Mouse (Mus musculus) intestine, embryonic 15.5 days (tissue): ENCODE data around the gene Rsad1. TPM values are rescaled to one million over a fixed set of nuclear protein-coding genes. Genes with fewer than 3 reads are reported as not detected.

Experiments
- ATAC-seq: fragments of 200-750 bp; cut with Nextera tagmentation; 2 replicates; pipeline ENCODE4 v1.8.0; 2017; ENCODE audit warnings: moderate TSS enrichment, moderate library complexity
- H3K27ac ChIP-seq: fragments of 300-500 bp; sonication (generic); 2 replicates; pipeline ENCODE4 v1.5.1; 2015; ENCODE audit warnings: mild to moderate bottlenecking, inconsistent platforms
- H3K27me3 ChIP-seq: fragments of 300-500 bp; sonication (generic); replicated peaks from 2 replicates; pipeline ENCODE4 v1.6.1; 2015; ENCODE audit warnings: inconsistent platforms
- H3K36me3 ChIP-seq: fragments of 300-500 bp; sonication (generic); 2 replicates; pipeline ENCODE4 v1.6.1; 2015; ENCODE audit warnings: inconsistent platforms
- H3K4me1 ChIP-seq: fragments of 300-500 bp; sonication (generic); replicated peaks from 2 replicates; pipeline ENCODE4 v1.6.1; 2015; ENCODE audit warnings: inconsistent platforms
- H3K4me2 ChIP-seq: fragments of 300-500 bp; sonication (generic); replicated peaks from 2 replicates; pipeline ENCODE4 v1.6.1; 2015; ENCODE audit warnings: mild to moderate bottlenecking, inconsistent platforms
- H3K4me3 ChIP-seq: fragments of 300-500 bp; sonication (generic); replicated peaks from 2 replicates; pipeline ENCODE4 v1.5.1; 2015; ENCODE audit warnings: inconsistent platforms
- H3K9ac ChIP-seq: fragments of 300-500 bp; sonication (generic); 2 replicates; pipeline ENCODE4 v1.6.1; 2015; ENCODE audit warnings: inconsistent platforms
- H3K9me3 ChIP-seq: fragments of 300-500 bp; sonication (generic); 2 replicates; pipeline ENCODE4 v1.6.1; 2016; ENCODE audit warnings: inconsistent platforms
- WGBS: fragments of 180-500 bp; shearing (Covaris S2); methylation state at CpG from one replicate; pipeline ENCODE4 v1.1.7; 2015; 5-methylcytosine and 5-hydroxymethylcytosine counted together
- polyA plus RNA-seq: library from polyadenylated mRNA; unstranded; fragments of >200 nt; fragmentation: Nextera tagmentation; extraction: Ambion mirVana; gene quantifications from 2 replicates; pipeline ENCODE4 v1.2.1, GENCODE M21; 2015

The Rsad1 gene
- polyA plus RNA-seq, 1 experiment from 2014 or later = 2.8 TPM

- no peak for ATAC-seq
- Histone ChIP-seq H3K4me3 (no peak overlapping the region), H3K27me3 (peaks cover 8% of the 10 kb centered on the region; the same call in 1 of the 2 replicates), H3K9me3 (no peaks in the 10 kb centered on the region), H3K4me1 (peaks cover 23% of the 10 kb centered on the region), H3K9ac (no peak overlapping the region), H3K27ac (no peak overlapping the region), H3K4me2 (no peak overlapping the region), H3K36me3 (no peaks in the 10 kb centered on the region)
- 86% methylated on average over 7 of the region's 7 CpGs for WGBS
Measured at GRCm38 (mm10) chr11:94567326-94567725, 18.3 kb upstream of the Rsad1 start.

- Histone ChIP-seq H3K9me3 (no peaks in the 10 kb centered on the region), H3K36me3 (no peaks in the 10 kb centered on the region), H3K4me1 (peaks cover 23% of the 10 kb centered on the region), H3K4me3 (no peak overlapping the region), H3K27ac (no peak overlapping the region), H3K9ac (no peak overlapping the region), H3K4me2 (no peak overlapping the region), H3K27me3 (peaks cover 8% of the 10 kb centered on the region; the same call in 1 of the 2 replicates)
- ATAC-seq = no peak
- WGBS = 47% methylated on average over 6 of the region's 6 CpGs
Measured at GRCm38 (mm10) chr11:94566534-94566933, 17.5 kb upstream of the Rsad1 start.

- no peaks in the 10 kb centered on the region for H3K36me3 ChIP-seq
- peak overlapping the region; percentile 31; the same call in 1 of the 2 replicates for H3K9ac ChIP-seq
- peaks cover 23% of the 10 kb centered on the region for H3K4me1 ChIP-seq
- H3K9me3 ChIP-seq = no peaks in the 10 kb centered on the region
- peak overlapping the region; percentile 15; the same call in 1 of the 2 replicates for H3K4me3 ChIP-seq
- WGBS = 23% methylated on average over 16 of the region's 16 CpGs
- peaks cover 8% of the 10 kb centered on the region; the same call in 1 of the 2 replicates for H3K27me3 ChIP-seq
- no peak overlapping the region for H3K27ac ChIP-seq
- ATAC-seq = peak; percentile 58
- peak overlapping the region; percentile 55 for H3K4me2 ChIP-seq
Measured at GRCm38 (mm10) chr11:94565151-94565479, 16.1 kb upstream of the Rsad1 start.

- H3K4me1 ChIP-seq = peaks cover 23% of the 10 kb centered on the region
- no peaks in the 10 kb centered on the region for H3K9me3 ChIP-seq
- ATAC-seq = peak; percentile 69
- H3K27me3 ChIP-seq = peaks cover 8% of the 10 kb centered on the region; the same call in 1 of the 2 replicates
- H3K27ac ChIP-seq = no peak within 1 kb of the TSS
- WGBS = 11% methylated on average over 35 of the region's 35 CpGs
- peak within 1 kb of the TSS; percentile 31 for H3K9ac ChIP-seq
- no peaks in the 10 kb centered on the region for H3K36me3 ChIP-seq
- peak within 1 kb of the TSS; percentile 15 for H3K4me3 ChIP-seq
- peak within 1 kb of the TSS; percentile 55 for H3K4me2 ChIP-seq
Measured at GRCm38 (mm10) chr11:94564437-94565150, 15.5 kb upstream of the Rsad1 start, which contains the start of gene Chad. Chad (plus strand) TSS chr11:94565047.

GRCm38 (mm10) chr11:94563821-94564220 is 14.8 kb upstream of the Rsad1 start:
- no peak overlapping the region; the same call in 1 of the 2 replicates for H3K4me3 ChIP-seq
- peak overlapping the region; percentile 55 for H3K4me2 ChIP-seq
- ATAC-seq = peak; percentile 27; the same call in 1 of the 2 replicates
- H3K27ac ChIP-seq = no peak overlapping the region
- no peaks in the 10 kb centered on the region for H3K36me3 ChIP-seq
- 63% methylated on average over 5 of the region's 5 CpGs for WGBS
- no peaks in the 10 kb centered on the region for H3K9me3 ChIP-seq
- peaks cover 23% of the 10 kb centered on the region for H3K4me1 ChIP-seq
- H3K9ac ChIP-seq = no peak overlapping the region
- H3K27me3 ChIP-seq = peaks cover 8% of the 10 kb centered on the region; the same call in 1 of the 2 replicates

- Histone ChIP-seq H3K36me3 (no peaks in the 10 kb centered on the region), H3K4me2 (no peak overlapping the region), H3K9me3 (no peaks in the 10 kb centered on the region), H3K27me3 (peaks cover 8% of the 10 kb centered on the region; the same call in 1 of the 2 replicates), H3K9ac (no peak overlapping the region), H3K27ac (no peak overlapping the region), H3K4me1 (peaks cover 23% of the 10 kb centered on the region), H3K4me3 (no peak overlapping the region)
- no peak for ATAC-seq
- WGBS = 91% methylated on average over 5 of the region's 5 CpGs
Measured at GRCm38 (mm10) chr11:94563383-94563782, 14.3 kb upstream of the Rsad1 start.

GRCm38 (mm10) chr11:94558226-94558625 is 9.2 kb upstream of the Rsad1 start:
- WGBS = 60% methylated on average over 3 of the region's 3 CpGs
- no peak for ATAC-seq
- H3K27ac ChIP-seq = no peak overlapping the region

GRCm38 (mm10) chr11:94550442-94550744 is 1.3 kb upstream of the Rsad1 start:
- ATAC-seq = no peak
- Histone ChIP-seq H3K36me3 (no peaks in the 10 kb centered on the region), H3K4me2 (no peak overlapping the region), H3K4me3 (no peak overlapping the region), H3K27ac (no peak overlapping the region), H3K9me3 (no peaks in the 10 kb centered on the region), H3K27me3 (no peaks in the 10 kb centered on the region), H3K9ac (no peak overlapping the region), H3K4me1 (peaks cover 13% of the 10 kb centered on the region)
- WGBS = 76% methylated on average over 5 of the region's 5 CpGs

More at GRCm38 (mm10) chr11:94558226-94558625, 9.2 kb upstream of the Rsad1 start:
- Histone ChIP-seq H3K4me3 (no peak overlapping the region), H3K36me3 (no peaks in the 10 kb centered on the region), H3K9me3 (no peaks in the 10 kb centered on the region), H3K27me3 (no peaks in the 10 kb centered on the region), H3K9ac (no peak overlapping the region), H3K4me2 (no peak overlapping the region), H3K4me1 (0 out of 2 replicates have a peak, but pooled peaks cover 2% of the 10 kb centered on the region)

GRCm38 (mm10) chr11:94549691-94550441 is 811 bp upstream of the Rsad1 start:
- Histone ChIP-seq H3K4me1 (peaks cover 13% of the 10 kb centered on the region), H3K36me3 (no peaks in the 10 kb centered on the region), H3K4me3 (no peak overlapping the region), H3K9ac (no peak overlapping the region), H3K27me3 (no peaks in the 10 kb centered on the region), H3K27ac (no peak overlapping the region), H3K4me2 (peak overlapping the region; percentile 93; the same call in 1 of the 2 replicates), H3K9me3 (no peaks in the 10 kb centered on the region)
- no peak for ATAC-seq
- WGBS = 55% methylated on average over 10 of the region's 10 CpGs

- peak overlapping the region; percentile 81; the same call in 1 of the 2 replicates for H3K27ac ChIP-seq
- no peaks in the 10 kb centered on the region for H3K36me3 ChIP-seq
- peak overlapping the region; percentile 60 for H3K4me3 ChIP-seq
- H3K27me3 ChIP-seq = no peaks in the 10 kb centered on the region
- H3K4me1 ChIP-seq = peaks cover 16% of the 10 kb centered on the region
- peak overlapping the region; percentile 93 for H3K4me2 ChIP-seq
- peak overlapping the region; percentile 68 for H3K9ac ChIP-seq
- WGBS = 12% methylated on average over 24 of the region's 24 CpGs
- ATAC-seq = peak; percentile 43
- H3K9me3 ChIP-seq = no peaks in the 10 kb centered on the region
Measured at GRCm38 (mm10) chr11:94548041-94548784, 842 bp downstream of the Rsad1 start.

GRCm38 (mm10) chr11:94547271-94547670 is 1.8 kb downstream of the Rsad1 start:
- WGBS = 93% methylated on average over 6 of the region's 6 CpGs

GRCm38 (mm10) chr11:94546381-94546780 is 2.7 kb downstream of the Rsad1 start:
- Histone ChIP-seq H3K9me3 (no peaks in the 10 kb centered on the region), H3K4me1 (peaks cover 16% of the 10 kb centered on the region), H3K36me3 (no peaks in the 10 kb centered on the region), H3K4me2 (no peak overlapping the region), H3K4me3 (no peak overlapping the region), H3K27me3 (no peaks in the 10 kb centered on the region), H3K27ac (no peak overlapping the region), H3K9ac (no peak overlapping the region)
- WGBS = 89% methylated on average over 5 of the region's 5 CpGs
- ATAC-seq = no peak

More at GRCm38 (mm10) chr11:94547271-94547670, 1.8 kb downstream of the Rsad1 start:
- Histone ChIP-seq H3K4me2 (no peak overlapping the region), H3K9me3 (no peaks in the 10 kb centered on the region), H3K36me3 (no peaks in the 10 kb centered on the region), H3K27me3 (no peaks in the 10 kb centered on the region), H3K9ac (no peak overlapping the region), H3K4me3 (no peak overlapping the region), H3K4me1 (peaks cover 16% of the 10 kb centered on the region), H3K27ac (no peak overlapping the region)
- ATAC-seq = no peak
